ENCODE assay signal across 8 mouse cellular contexts in the genomic region with DNA sequence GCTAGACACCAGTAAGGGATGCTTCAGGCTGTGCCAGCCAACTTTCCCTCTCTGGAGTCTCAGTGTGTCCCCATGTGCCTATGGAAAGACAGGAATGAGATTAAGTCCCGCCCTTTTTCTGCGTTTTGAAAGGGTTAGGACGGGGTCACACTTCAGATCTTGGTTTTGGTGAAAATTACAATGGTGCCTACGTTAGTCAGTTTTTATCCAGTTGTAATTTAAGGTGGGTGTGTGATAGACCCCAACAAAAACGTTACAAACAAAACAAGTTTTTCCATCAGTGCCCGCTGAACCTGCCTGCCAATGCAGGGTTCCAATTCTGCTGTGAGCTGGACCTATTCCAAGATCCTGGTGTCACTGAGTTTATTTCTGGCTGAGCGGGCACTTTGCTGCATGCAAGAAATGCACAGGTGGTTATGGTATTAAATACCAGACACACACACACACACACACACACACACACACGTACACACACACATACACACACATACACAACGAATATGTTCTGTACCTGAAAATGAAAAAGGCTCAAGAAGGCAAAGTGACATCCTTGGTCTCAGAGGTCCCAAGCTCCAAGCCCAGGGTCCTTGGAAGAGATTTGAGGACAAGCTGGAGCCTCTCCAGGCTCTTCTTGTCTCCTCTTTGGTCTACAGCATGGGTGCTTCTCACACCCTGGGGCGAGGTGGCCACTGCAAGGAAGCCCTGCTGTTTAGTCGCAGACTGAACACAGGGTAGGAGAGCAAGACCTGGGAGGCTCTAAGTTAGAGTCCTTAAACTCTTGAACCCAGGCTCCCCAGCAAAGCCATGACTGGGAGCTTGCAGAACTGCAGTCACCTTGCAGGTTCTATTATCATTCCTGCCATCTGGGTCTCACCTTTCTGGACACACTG. TPM values are rescaled to one million over a fixed set of nuclear protein-coding genes. Genes with fewer than 3 reads are reported as not detected.
A peak's percentile ranks its signal among the peaks of the same experiment; 100 is the strongest.
DNase-seq lines count a peak whose midpoint lies in the region; ATAC-seq and TF ChIP-seq lines count a peak whose summit lies in the region.

No protein-coding gene starts in this region.

- H3K9me3 ChIP-seq in liver, embryonic 13.5 days (replicated peaks) = no peaks in the 10 kb centered on the region
- no peaks in the 10 kb centered on the region for H3K9me3 ChIP-seq in stomach, embryonic 15.5 days

- peaks cover 10% of the 10 kb centered on the region for H3K4me1 ChIP-seq in lung, adult 2 months (ENCODE audit: control insufficient read depth, insufficient read depth, low read length)
- H3K4me1 ChIP-seq in liver, embryonic 13.5 days (replicated peaks) = peaks cover 57% of the 10 kb centered on the region
- peaks cover 29% of the 10 kb centered on the region for H3K4me1 ChIP-seq in stomach, embryonic 15.5 days

- peak overlapping the region; percentile 68 for H3K4me3 ChIP-seq in lung, adult 2 months (replicated peaks; ENCODE audit: extremely low read depth, low read depth, low read length)
- peak overlapping the region; percentile 94 for H3K4me3 ChIP-seq in liver, embryonic 13.5 days (replicated peaks)
- H3K4me3 ChIP-seq in stomach, embryonic 15.5 days (replicated peaks) = peak overlapping the region; percentile 93

- H3K9ac ChIP-seq in liver, embryonic 13.5 days = peak overlapping the region; percentile 90
- H3K9ac ChIP-seq in stomach, embryonic 15.5 days = peak overlapping the region; percentile 37; the same call in 1 of the 2 replicates

- peak overlapping the region; percentile 93 for H3K27ac ChIP-seq in liver, embryonic 13.5 days
- peak overlapping the region; percentile 95 for H3K27ac ChIP-seq in stomach, embryonic 15.5 days

- peaks cover 13% of the 10 kb centered on the region for H3K36me3 ChIP-seq in liver, embryonic 13.5 days
- no peaks in the 10 kb centered on the region for H3K36me3 ChIP-seq in stomach, embryonic 15.5 days

- TF ChIP-seq CTCF in lung, adult 2 months (IDR thresholded peaks at IDR 0.05; ENCODE audit: insufficient read depth, low read length) = no peak

- 0 out of 2 replicates have a peak, but pooled peaks have one; percentile 0 for TF ChIP-seq POLR2A in lung, adult 2 months (IDR thresholded peaks at IDR 0.05; ENCODE audit: borderline replicate concordance, extremely low read depth, low read depth, low read length)

- H3K27me3 ChIP-seq in liver, embryonic 13.5 days = no peaks in the 10 kb centered on the region
- H3K27me3 ChIP-seq in stomach, embryonic 15.5 days (replicated peaks) = no peaks in the 10 kb centered on the region

- peak overlapping the region; percentile 87 for H3K4me2 ChIP-seq in liver, embryonic 13.5 days
- H3K4me2 ChIP-seq in stomach, embryonic 15.5 days = peak overlapping the region; percentile 78

- no peak for ATAC-seq in liver, embryonic 13.5 days (ENCODE audit: low read depth)
- ATAC-seq in stomach, embryonic 15.5 days (ENCODE audit: insufficient read depth, low FRiP score, low read depth) = no peak

- 24% methylated on average over 11 of the region's 11 CpGs for WGBS in lung, adult 2 months
- WGBS in liver, embryonic 13.5 days (ENCODE audit: insufficient replicate concordance) = 34% methylated on average over 11 of the region's 11 CpGs
- 28% methylated on average over 11 of the region's 11 CpGs for WGBS in stomach, embryonic 15.5 days

- no peak for DNase-seq in lung, adult 2 months
- no peak for DNase-seq in lung, adult 18-20 months
- peak; percentile 65 to 77 for DNase-seq in cerebellum, postnatal 25 days
- peak; percentile 42 for DNase-seq in heart, postnatal 4 days
- no peak for DNase-seq in liver, embryonic 13.5 days
- no peak for DNase-seq in layer of hippocampus, postnatal 10 days (ENCODE audit: low spot score in 2 of 2)
- DNase-seq in adrenal gland, postnatal 4 days (ENCODE audit: low spot score in 2 of 2) = no peak

RNA-seq across cellular contexts. Expression of gene Brd3, which starts 30.9 kb away (rescaled TPM):
- 22.5 and 24.8 TPM in 2 replicates for polyA plus RNA-seq in lung, adult 2 months (2012; rRNA removed)
- 10 to 100 TPM; 57.5 to 59.6 TPM for total RNA-seq in heart, postnatal 4 days (2021)
- polyA plus RNA-seq in liver, embryonic 13.5 days (2015; fragmentation: Nextera tagmentation; extraction: Ambion mirVana) = 25.0 and 37.2 TPM in 2 replicates
- 76.2 and 87.8 TPM in 2 replicates for polyA plus RNA-seq in stomach, embryonic 15.5 days (2015; fragmentation: Nextera tagmentation; extraction: Ambion mirVana)
- total RNA-seq in layer of hippocampus, postnatal 10 days (2021) = 10 to 100 TPM; 79.7 to 80.2 TPM
- total RNA-seq in adrenal gland, postnatal 4 days (2021) = 100 to 1,000 TPM; 133 to 136 TPM

RNA-seq across cellular contexts. Expression of gene Brd3os, which starts 34.4 kb away (rescaled TPM):
- polyA plus RNA-seq in lung, adult 2 months (2012; rRNA removed) = 9.3 and 10.6 TPM in 2 replicates
- total RNA-seq in heart, postnatal 4 days (2021) = 1 to 10 TPM in 1 of 2 experiments, under 1 TPM in 1; 0.90 to 1.1 TPM
- polyA plus RNA-seq in liver, embryonic 13.5 days (2015; fragmentation: Nextera tagmentation; extraction: Ambion mirVana) = 0.48 and 0.60 TPM in 2 replicates
- 7.1 and 7.2 TPM in 2 replicates for polyA plus RNA-seq in stomach, embryonic 15.5 days (2015; fragmentation: Nextera tagmentation; extraction: Ambion mirVana)
- total RNA-seq in layer of hippocampus, postnatal 10 days (2021) = 10 to 100 TPM; 25.3 to 26.6 TPM
- 1 to 10 TPM; 7.7 to 7.8 TPM for total RNA-seq in adrenal gland, postnatal 4 days (2021)

RNA-seq across cellular contexts. Expression of gene Wdr5, which starts 38.4 kb away (rescaled TPM):
- 21.5 and 21.6 TPM in 2 replicates for polyA plus RNA-seq in lung, adult 2 months (2012; rRNA removed)
- 10 to 100 TPM; 31.4 to 34.2 TPM for total RNA-seq in heart, postnatal 4 days (2021)
- polyA plus RNA-seq in liver, embryonic 13.5 days (2015; fragmentation: Nextera tagmentation; extraction: Ambion mirVana) = 32.1 and 35.9 TPM in 2 replicates
- polyA plus RNA-seq in stomach, embryonic 15.5 days (2015; fragmentation: Nextera tagmentation; extraction: Ambion mirVana) = 49.2 and 52.0 TPM in 2 replicates
- total RNA-seq in layer of hippocampus, postnatal 10 days (2021) = 10 to 100 TPM; 42.8 to 44.2 TPM
- 10 to 100 TPM; 46.1 to 50.4 TPM for total RNA-seq in adrenal gland, postnatal 4 days (2021)

RNA-seq across cellular contexts. Expression of gene Vav2, which starts 49.7 kb away (rescaled TPM):
- polyA plus RNA-seq in lung, adult 2 months (2012; rRNA removed) = 30.9 and 32.7 TPM in 2 replicates
- 10 to 100 TPM; 13.3 to 14.8 TPM for total RNA-seq in heart, postnatal 4 days (2021)
- 3.2 and 4.2 TPM in 2 replicates for polyA plus RNA-seq in liver, embryonic 13.5 days (2015; fragmentation: Nextera tagmentation; extraction: Ambion mirVana)
- 7.0 and 7.8 TPM in 2 replicates for polyA plus RNA-seq in stomach, embryonic 15.5 days (2015; fragmentation: Nextera tagmentation; extraction: Ambion mirVana)
- total RNA-seq in layer of hippocampus, postnatal 10 days (2021) = 10 to 100 TPM; 30.3 to 33.4 TPM
- 10 to 100 TPM; 30.9 to 34.5 TPM for total RNA-seq in adrenal gland, postnatal 4 days (2021)

Comparison
In these comparisons a context has a peak if more than half of its experiments do, and no peak if none do; other contexts are left out.
1. DNase-seq: peak in cerebellum, postnatal 25 days (2 of 2) and heart, postnatal 4 days (single experiment); none in lung, adult 2 months (single experiment), lung, adult 18-20 months (0 of 2), liver, embryonic 13.5 days (single experiment), layer of hippocampus, postnatal 10 days (0 of 2) and adrenal gland, postnatal 4 days (0 of 2).
2. RNA of gene Brd3os, which starts 34.4 kb away (total RNA-seq): 25.3 to 26.6 TPM in layer of hippocampus, postnatal 10 days and 7.7 to 7.8 TPM in adrenal gland, postnatal 4 days; 0.90 to 1.1 TPM in heart, postnatal 4 days; every median in the first group is over 4 times any median in the second.
3. Peak in every context shown above with its lines, with median percentiles within 50 percentile points of each other: H3K4me3 ChIP-seq.